ENCODE assay signal across 26 mouse cellular contexts in the genomic region with DNA sequence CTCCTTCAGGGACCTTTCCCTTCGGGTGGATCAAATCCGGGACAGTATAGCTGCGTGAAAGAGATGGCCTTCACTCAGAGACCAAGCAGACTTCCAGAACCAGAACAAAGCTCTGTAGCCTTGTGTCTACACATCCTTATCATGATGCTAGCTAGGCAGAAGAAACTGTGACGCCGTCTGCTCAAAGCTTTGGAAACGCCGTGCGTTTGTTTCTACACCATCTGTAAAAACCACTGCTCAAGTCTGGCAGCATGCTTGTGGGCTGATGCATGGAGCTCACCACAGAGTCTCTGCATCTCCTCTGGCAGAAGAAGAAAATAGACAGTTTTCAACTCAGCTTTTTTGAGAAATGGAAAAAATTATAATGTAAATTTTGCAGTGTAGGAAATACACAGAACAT. TPM values are rescaled to one million over a fixed set of nuclear protein-coding genes. Genes with fewer than 3 reads are reported as not detected.
DNase-seq lines count a peak whose midpoint lies in the region; ATAC-seq and TF ChIP-seq lines count a peak whose summit lies in the region.
"Had no signal": no experiment of that assay in that cellular context is flagged by ENCODE, and none has a peak within 500 bp of the region (broad histone marks: within the 10 kb centered on the region; RNA-seq: fewer than 3 reads in every experiment).

No protein-coding gene starts in this region.

- no peak overlapping the region for H3K27ac ChIP-seq in midbrain, postnatal 0 days (ENCODE audit: low read depth, low read length)
- H3K27ac ChIP-seq: hindbrain, embryonic 15.5 days; kidney, postnatal 0 days; liver, embryonic 13.5 days; midbrain, embryonic 12.5 days had no signal

- H3K36me3 ChIP-seq in midbrain, postnatal 0 days (ENCODE audit: insufficient read depth, low read length): peaks cover 14% of the 10 kb centered on the region; the same call in 1 of the 2 replicates

- no peak overlapping the region for H3K4me3 ChIP-seq in midbrain, postnatal 0 days (ENCODE audit: low read depth, low read length)
- H3K4me3 ChIP-seq: hindbrain, embryonic 15.5 days; liver, embryonic 13.5 days; midbrain, embryonic 12.5 days had no signal

- no peak for ATAC-seq in midbrain, postnatal 0 days (ENCODE audit: low FRiP score)

- H3K4me2 ChIP-seq in midbrain, postnatal 0 days (ENCODE audit: low read depth, low read length, poor library complexity, severe bottlenecking): no peak overlapping the region
- H3K4me2 ChIP-seq: hindbrain, embryonic 15.5 days; liver, embryonic 13.5 days; lung, embryonic 14.5 days; midbrain, embryonic 12.5 days had no signal

- 90% methylated on average over 8 of the region's 8 CpGs for WGBS in midbrain, postnatal 0 days

- DNase-seq in frontal cortex, adult 2 months (ENCODE audit: extremely low spot score in 1 of 2, low spot score in 1 of 2): peak; percentile 27 to 57
- no peak for DNase-seq in frontal cortex, postnatal 10 days (ENCODE audit: low spot score in 2 of 2)
- DNase-seq in right cerebral cortex, adult 18-20 months: peak; percentile 43
- no peak for DNase-seq in right cerebral cortex, postnatal 4 days
- peak; percentile 31 for DNase-seq in layer of hippocampus, adult 9-10 months (ENCODE audit: low spot score)
- DNase-seq in cerebellum, postnatal 14 days: no peak
- no peak for DNase-seq in midbrain, postnatal 0 days (ENCODE audit: low spot score)
- DNase-seq: adrenal gland, postnatal 25 days; cerebellum, adult 11 months; cerebellum, adult 9-11 months; gastrocnemius, postnatal 36 days; kidney, adult 2 months; liver, embryonic 13.5 days; lung, embryonic 14.5 days had no signal

- H3K27me3 ChIP-seq in midbrain, postnatal 0 days (ENCODE audit: insufficient read depth, low read length): no peaks in the 10 kb centered on the region
- H3K27me3 ChIP-seq: hindbrain, embryonic 15.5 days; liver, embryonic 13.5 days; midbrain, embryonic 12.5 days had no signal

- no peak overlapping the region for H3K9ac ChIP-seq in midbrain, postnatal 0 days (replicated peaks; ENCODE audit: low read length, poor library complexity, severe bottlenecking)
- H3K9ac ChIP-seq: hindbrain, embryonic 15.5 days; liver, embryonic 13.5 days; lung, embryonic 14.5 days; midbrain, embryonic 12.5 days had no signal

- H3K9me3 ChIP-seq in midbrain, postnatal 0 days (ENCODE audit: low read length): no peaks in the 10 kb centered on the region
- H3K9me3 ChIP-seq: hindbrain, embryonic 15.5 days; liver, embryonic 13.5 days had no signal

- TF ChIP-seq CTCF in midbrain, postnatal 0 days (IDR thresholded peaks at IDR 0.05): no peak

- H3K4me1 ChIP-seq in midbrain, postnatal 0 days (ENCODE audit: insufficient read depth, low read length): no peaks in the 10 kb centered on the region
- H3K4me1 ChIP-seq: hindbrain, embryonic 15.5 days; liver, embryonic 13.5 days; midbrain, embryonic 12.5 days had no signal

RNA-seq across cellular contexts. Expression of a gene that starts 13.4 kb away (rescaled TPM):
- polyA plus RNA-seq in frontal cortex, adult 2 months (2012; rRNA removed): 0.82 and 0.94 TPM in 2 replicates
- 4.6 TPM in 1 of 2 replicates, not detected in the other for total RNA-seq in midbrain, postnatal 0 days (2014; rRNA removed)
- polyA plus RNA-seq in midbrain, postnatal 0 days (2015; fragmentation: Nextera tagmentation; extraction: Ambion mirVana): 1.5 and 1.8 TPM in 2 replicates
- total RNA-seq: gastrocnemius, adult 18-20 months; gastrocnemius, postnatal 36 days had no signal

RNA-seq across cellular contexts. Expression of a gene that starts 22.7 kb away (rescaled TPM):
- 0.80 and 1.3 TPM in 2 replicates for polyA plus RNA-seq in frontal cortex, adult 2 months (2012; rRNA removed)
- total RNA-seq in midbrain, postnatal 0 days (2014; rRNA removed): 4.5 and 5.8 TPM in 2 replicates
- polyA plus RNA-seq in midbrain, postnatal 0 days (2015; fragmentation: Nextera tagmentation; extraction: Ambion mirVana): 6.9 and 7.2 TPM in 2 replicates
- total RNA-seq: adrenal gland, postnatal 25 days; gastrocnemius, adult 18-20 months; gastrocnemius, postnatal 36 days; hematopoietic stem cell, adult 5-6 weeks; megakaryocyte, adult 5-6 weeks; monocyte, adult 5-6 weeks; neutrophil, adult 5-6 weeks had no signal
- polyA plus RNA-seq: heart, embryonic 16.5 days; large intestine, adult 2 months; liver, embryonic 13.5 days; lung, embryonic 14.5 days; small intestine, adult 2 months; testis, adult 2 months had no signal

RNA-seq across cellular contexts. Expression of a gene that starts 55.4 kb away (rescaled TPM):
- 41.5 and 47.3 TPM in 2 replicates for polyA plus RNA-seq in frontal cortex, adult 2 months (2012; rRNA removed)
- 25.9 and 26.4 TPM in 2 replicates for total RNA-seq in midbrain, postnatal 0 days (2014; rRNA removed)
- 61.9 and 63.5 TPM in 2 replicates for polyA plus RNA-seq in midbrain, postnatal 0 days (2015; fragmentation: Nextera tagmentation; extraction: Ambion mirVana)

RNA-seq across cellular contexts. Expression of a gene that starts 55.5 kb away (rescaled TPM):
- 1.6 and 1.7 TPM in 2 replicates for polyA plus RNA-seq in frontal cortex, adult 2 months (2012; rRNA removed)
- 0.22 and 0.66 TPM in 2 replicates for total RNA-seq in midbrain, postnatal 0 days (2014; rRNA removed)
- 0.16 and 0.38 TPM in 2 replicates for polyA plus RNA-seq in midbrain, postnatal 0 days (2015; fragmentation: Nextera tagmentation; extraction: Ambion mirVana)

Comparison
In these comparisons a context has a peak if more than half of its experiments do, and no peak if none do; other contexts are left out.
1. DNase-seq: peak in frontal cortex, adult 2 months (2 of 2), right cerebral cortex, adult 18-20 months (single experiment) and layer of hippocampus, adult 9-10 months (single experiment); none in frontal cortex, postnatal 10 days (0 of 2), right cerebral cortex, postnatal 4 days (single experiment), cerebellum, postnatal 14 days (0 of 2) and midbrain, postnatal 0 days (single experiment).